Mouse (Mus musculus) monocyte, adult 2 months (primary cell): ENCODE measurements at regions not wholly inside any gene's neighbourhood (a gene's known extent, or its start where the extent isn't known, plus 50 kb on each side); places are given as distances from the start of the nearest gene placed in this dataset.

ENCODE experiments used
- DNase-seq, 2 experiments: peaks; one replicate each; pipeline ENCODE4 v3.0.0; 2022; ENCODE audit warnings: low spot score in 2 of 2, low read depth in 1 of 2

GRCm38 (mm10) chr1:137865030-137865429 is 310.5 kb downstream of the Ptprc start:
- no peak for DNase-seq

GRCm38 (mm10) chr1:137863506-137863905 is 312.0 kb downstream of the Ptprc start:
- DNase-seq: no peak

GRCm38 (mm10) chr1:137852262-137852661 is 323.2 kb downstream of the Ptprc start:
- DNase-seq: no peak

GRCm38 (mm10) chr1:137847311-137847923 is 328.1 kb downstream of the Ptprc start:
- DNase-seq: no peak

GRCm38 (mm10) chr1:137846857-137847256 is 328.7 kb downstream of the Ptprc start:
- no peak for DNase-seq

- no peak for DNase-seq
Observed at GRCm38 (mm10) chr1:137840531-137840930, 335.0 kb downstream of the Ptprc start.

- no peak for DNase-seq
Observed at GRCm38 (mm10) chr1:137839703-137840102, 335.8 kb downstream of the Ptprc start.

- no peak for DNase-seq
Observed at GRCm38 (mm10) chr1:137839263-137839662, 336.2 kb downstream of the Ptprc start.

- DNase-seq: no peak
Observed at GRCm38 (mm10) chr1:137838357-137838756, 337.2 kb downstream of the Ptprc start.

- DNase-seq: no peak
Observed at GRCm38 (mm10) chr1:137833535-137833934, 342.0 kb downstream of the Ptprc start.

GRCm38 (mm10) chr1:137831284-137831683 is 344.2 kb downstream of the Ptprc start:
- DNase-seq: no peak

GRCm38 (mm10) chr1:137827379-137827778 is 348.1 kb downstream of the Ptprc start:
- DNase-seq: no peak

GRCm38 (mm10) chr1:137815401-137815888 is 360.1 kb downstream of the Ptprc start:
- no peak for DNase-seq

GRCm38 (mm10) chr1:137814556-137814955 is 361.0 kb downstream of the Ptprc start:
- DNase-seq: no peak

- no peak for DNase-seq
Observed at GRCm38 (mm10) chr1:137813716-137814115, 361.8 kb downstream of the Ptprc start.

- no peak for DNase-seq
Observed at GRCm38 (mm10) chr1:137811981-137812380, 363.5 kb downstream of the Ptprc start.

- DNase-seq: no peak
Observed at GRCm38 (mm10) chr1:137806742-137807141, 368.8 kb downstream of the Ptprc start.

- no peak for DNase-seq
Observed at GRCm38 (mm10) chr1:137806252-137806651, 369.3 kb downstream of the Ptprc start.

GRCm38 (mm10) chr1:137802119-137802518 is 373.4 kb downstream of the Ptprc start:
- DNase-seq: no peak

- no peak for DNase-seq
Observed at GRCm38 (mm10) chr1:137800752-137801151, 374.8 kb downstream of the Ptprc start.

- no peak for DNase-seq
Observed at GRCm38 (mm10) chr1:137788789-137789188, 386.7 kb downstream of the Ptprc start.

- no peak for DNase-seq
Observed at GRCm38 (mm10) chr1:137786653-137787052, 388.9 kb downstream of the Ptprc start.

GRCm38 (mm10) chr1:137774586-137774985 is 400.9 kb downstream of the Ptprc start:
- DNase-seq: no peak
